Mouse (Mus musculus) MEL (cell line): ENCODE results near the gene Nav1. TPM values are rescaled to one million over a fixed set of nuclear protein-coding genes. Genes with fewer than 3 reads are reported as not detected.

Experiments used
- DNase-seq: peaks from one replicate; pipeline ENCODE4 v3.0.0; 2011; ENCODE audit warnings: low read depth, low spot score
- H3K27ac ChIP-seq: 2 replicates; pipeline ENCODE4 v1.5.1; 2012; ENCODE audit warnings: low read depth, mild to moderate bottlenecking, control low read depth, low read length, moderate library complexity; ENCODE audit not compliant: control insufficient read depth
- H3K27me3 ChIP-seq, 2 experiments: fragments of 150-350 bp in 1 of 2; sonication (generic) in 1 of 2; 2 replicates each; pipeline ENCODE4 v1.6.1; 2012; ENCODE audit warnings: low read length in 2 of 2, mild to moderate bottlenecking in 2 of 2, improper control_type of control experiment in 1 of 2, moderate library complexity in 1 of 2; ENCODE audit not compliant: insufficient read depth in 2 of 2, control insufficient read depth in 1 of 2
- H3K36me3 ChIP-seq, 2 experiments: 2 replicates each; pipeline ENCODE4 v1.6.1; 2012 to 2014; ENCODE audit warnings: low read length in 2 of 2, improper control_type of control experiment in 1 of 2, inconsistent platforms in 1 of 2, mild to moderate bottlenecking in 1 of 2; ENCODE audit not compliant: insufficient read depth in 2 of 2, control insufficient read depth in 1 of 2
- H3K4me1 ChIP-seq, 2 experiments: fragments of 150-350 bp in 1 of 2; sonication (generic) in 1 of 2; 2 replicates each; pipeline ENCODE4 v1.6.1; 2012; ENCODE audit warnings: low read length in 2 of 2, improper control_type of control experiment in 1 of 2, mild to moderate bottlenecking in 1 of 2; ENCODE audit not compliant: insufficient read depth in 2 of 2, control insufficient read depth in 1 of 2
- H3K4me3 ChIP-seq, 2 experiments: fragments of 150-350 bp in 1 of 2; sonication (generic) in 1 of 2; 2 replicates each; pipeline ENCODE4 v1.5.1; 2012; ENCODE audit warnings: low read depth in 2 of 2, low read length in 2 of 2, mild to moderate bottlenecking in 2 of 2, moderate library complexity in 2 of 2, control low read depth in 1 of 2, improper control_type of control experiment in 1 of 2; ENCODE audit not compliant: control insufficient read depth in 1 of 2, insufficient read depth in 1 of 2
- H3K79me2 ChIP-seq: 2 replicates; pipeline ENCODE4 v1.6.1; 2012; ENCODE audit warnings: mild to moderate bottlenecking, low read length, moderate library complexity; ENCODE audit not compliant: control insufficient read depth, poor library complexity, insufficient read depth
- H3K9ac ChIP-seq: 2 replicates; pipeline ENCODE4 v1.6.1; 2012; ENCODE audit warnings: low read depth, mild to moderate bottlenecking, control low read depth, low read length, moderate library complexity; ENCODE audit not compliant: control insufficient read depth, poor library complexity, severe bottlenecking
- H3K9me3 ChIP-seq: fragments of 150-350 bp; sonication (generic); replicated peaks from 2 replicates; pipeline ENCODE4 v1.6.1; 2012; ENCODE audit warnings: mild to moderate bottlenecking, low read length, improper control_type of control experiment, moderate library complexity; ENCODE audit not compliant: insufficient read depth
- CHD1 ChIP-seq: IDR thresholded peaks from 2 replicates; pipeline ENCODE4 v1.6.1; 2012; ENCODE audit warnings: low read depth, mild to moderate bottlenecking, inconsistent platforms, low read length, improper control_type of control experiment
- CTCF ChIP-seq, 3 experiments: IDR thresholded peaks in 2 of 3; conservative IDR thresholded peaks in 1 of 3; 2 replicates each; pipeline ENCODE4 v1.5.1; 2011 to 2012; ENCODE audit warnings: low read length in 3 of 3, low read depth in 2 of 3, mild to moderate bottlenecking in 2 of 3, improper control_type of control experiment in 1 of 3, inconsistent platforms in 1 of 3, mixed read lengths in 1 of 3, moderate library complexity in 1 of 3; ENCODE audit not compliant: control insufficient read depth in 1 of 3, insufficient read depth in 1 of 3, poor library complexity in 1 of 3, severe bottlenecking in 1 of 3
- EP300 ChIP-seq, 2 experiments: IDR thresholded peaks; 2 replicates each; pipeline ENCODE4 v1.6.1; 2011; ENCODE audit warnings: improper control_type of control experiment in 2 of 2, low read length in 2 of 2, low read depth in 1 of 2, mild to moderate bottlenecking in 1 of 2
- ETS1 ChIP-seq: IDR thresholded peaks from 2 replicates; pipeline ENCODE4 v1.6.1; 2012; ENCODE audit warnings: low read depth, mild to moderate bottlenecking, inconsistent platforms, low read length, improper control_type of control experiment, moderate library complexity
- GATA1 ChIP-seq: IDR thresholded peaks from 2 replicates; pipeline ENCODE4 v1.6.1; 2011; ENCODE audit warnings: low read depth, low read length, improper control_type of control experiment
- KAT2A ChIP-seq: conservative IDR thresholded peaks from 2 replicates; pipeline ENCODE4 v1.6.1; 2012; ENCODE audit warnings: low read depth, low read length, improper control_type of control experiment, inconsistent platforms
- MAZ ChIP-seq: IDR thresholded peaks from 2 replicates; pipeline ENCODE4 v1.6.1; 2012; ENCODE audit warnings: low read depth, mild to moderate bottlenecking, inconsistent platforms, low read length, improper control_type of control experiment
- MEF2A ChIP-seq: IDR thresholded peaks from 2 replicates; pipeline ENCODE4 v1.6.1; 2014; ENCODE audit warnings: low read depth, mild to moderate bottlenecking, inconsistent platforms, low read length, improper control_type of control experiment; ENCODE audit not compliant: poor library complexity, insufficient replicate concordance, severe bottlenecking; ENCODE audit errors: extremely low read depth
- MYC ChIP-seq: IDR thresholded peaks from 2 replicates; pipeline ENCODE4 v1.6.1; 2011; ENCODE audit warnings: low read depth, mild to moderate bottlenecking, low read length, improper control_type of control experiment, moderate library complexity
- POLR2A ChIP-seq, 2 experiments: IDR thresholded peaks; 2 replicates each; pipeline ENCODE4 v1.6.1; 2011 to 2012; ENCODE audit warnings: low read length in 2 of 2, mild to moderate bottlenecking in 2 of 2, control low read depth in 1 of 2, improper control_type of control experiment in 1 of 2, low read depth in 1 of 2, moderate library complexity in 1 of 2; ENCODE audit not compliant: control insufficient read depth in 1 of 2, insufficient read depth in 1 of 2, poor library complexity in 1 of 2
- RAD21 ChIP-seq: IDR thresholded peaks from 2 replicates; pipeline ENCODE4 v1.6.1; 2011; ENCODE audit warnings: mild to moderate bottlenecking, low read depth, low read length, improper control_type of control experiment
- RCOR1 ChIP-seq: IDR thresholded peaks from 2 replicates; pipeline ENCODE4 v1.6.1; 2012; ENCODE audit warnings: low read depth, mild to moderate bottlenecking, inconsistent platforms, low read length, improper control_type of control experiment
- SIN3A ChIP-seq: IDR thresholded peaks from 2 replicates; pipeline ENCODE4 v1.6.1; 2012; ENCODE audit warnings: low read length, improper control_type of control experiment, inconsistent platforms
- SMC3 ChIP-seq: IDR thresholded peaks from 2 replicates; pipeline ENCODE4 v1.6.1; 2011; ENCODE audit warnings: low read depth, low read length, improper control_type of control experiment
- TBP ChIP-seq: IDR thresholded peaks from 2 replicates; pipeline ENCODE4 v1.8.0; 2011; ENCODE audit warnings: low read depth, low read length, improper control_type of control experiment
- TCF12 ChIP-seq: IDR thresholded peaks from 2 replicates; pipeline ENCODE4 v1.6.1; 2014; ENCODE audit warnings: low read depth, mild to moderate bottlenecking, inconsistent platforms, low read length, improper control_type of control experiment, moderate library complexity
- USF2 ChIP-seq, 2 experiments: IDR thresholded peaks; 2 replicates each; pipeline ENCODE4 v1.6.1; 2011 to 2012; ENCODE audit warnings: improper control_type of control experiment in 2 of 2, low read length in 2 of 2, borderline replicate concordance in 1 of 2, inconsistent platforms in 1 of 2, low read depth in 1 of 2, mild to moderate bottlenecking in 1 of 2; ENCODE audit not compliant: insufficient read depth in 1 of 2
- ZC3H11A ChIP-seq: IDR thresholded peaks from 2 replicates; pipeline ENCODE4 v1.6.1; 2012; ENCODE audit warnings: low read depth, mild to moderate bottlenecking, inconsistent platforms, low read length, improper control_type of control experiment
- ZKSCAN1 ChIP-seq: IDR thresholded peaks from 2 replicates; pipeline ENCODE4 v1.6.1; 2012; ENCODE audit warnings: low read depth, mild to moderate bottlenecking, inconsistent platforms, low read length, improper control_type of control experiment, moderate library complexity
- ZNF384 ChIP-seq: IDR thresholded peaks from 2 replicates; pipeline ENCODE4 v1.6.1; 2012; ENCODE audit warnings: low read depth, mild to moderate bottlenecking, inconsistent platforms, low read length, improper control_type of control experiment
- polyA plus RNA-seq, 2 experiments: library from polyadenylated mRNA; stranded (reverse) in 1 of 2; unstranded in 1 of 2; fragments of >175 nt in 1 of 2; fragments of >200 nt in 1 of 2; gene quantifications; 2 replicates each; pipeline versions ENCODE4 v1.2.1 to v1.2.4; 2012; ENCODE audit warnings: low replicate concordance in 2 of 2, low read depth in 1 of 2; ENCODE audit not compliant: insufficient read length in 2 of 2, insufficient read depth in 1 of 2, missing spikeins in 1 of 2
- total RNA-seq: library from RNA; depleted of rRNA; stranded (reverse); fragments of 300-350 nt; gene quantifications from 2 replicates; pipeline ENCODE4 v1.2.3, GENCODE M21; 2012

Gene Nav1
- total and polyA plus RNA-seq, 3 experiments = 0.89 to 9.6 TPM; not detected in 1

GRCm38 (mm10) chr1:135540270-135540669 is 66.8 kb downstream of the Nav1 start:
- no peak overlapping the region for H3K9ac ChIP-seq
- TF ChIP-seq CTCF (IDR thresholded peaks at IDR 0.05 in 2 of 3, conservative IDR thresholded peaks at IDR 0.05 in 1 of 3; ENCODE audit: control insufficient read depth in 1 of 3, insufficient read depth in 1 of 3, low read depth in 2 of 3, low read length in 3 of 3, poor library complexity in 1 of 3, severe bottlenecking in 1 of 3) (peak; percentile 85 to 89 (median 87)), SMC3 (peak; percentile 68), ZC3H11A (no peak), EP300 (IDR thresholded peaks at IDR 0.05; ENCODE audit: low read depth in 1 of 2, low read length in 2 of 2) (no peak), SIN3A (no peak), ZKSCAN1 (no peak), USF2 (IDR thresholded peaks at IDR 0.05; ENCODE audit: borderline replicate concordance in 1 of 2, insufficient read depth in 1 of 2, low read depth in 1 of 2, low read length in 2 of 2) (no peak), ETS1 (no peak), CHD1 (no peak), RAD21 (peak; percentile 59)
- DNase-seq = peak; percentile 74

DNA sequence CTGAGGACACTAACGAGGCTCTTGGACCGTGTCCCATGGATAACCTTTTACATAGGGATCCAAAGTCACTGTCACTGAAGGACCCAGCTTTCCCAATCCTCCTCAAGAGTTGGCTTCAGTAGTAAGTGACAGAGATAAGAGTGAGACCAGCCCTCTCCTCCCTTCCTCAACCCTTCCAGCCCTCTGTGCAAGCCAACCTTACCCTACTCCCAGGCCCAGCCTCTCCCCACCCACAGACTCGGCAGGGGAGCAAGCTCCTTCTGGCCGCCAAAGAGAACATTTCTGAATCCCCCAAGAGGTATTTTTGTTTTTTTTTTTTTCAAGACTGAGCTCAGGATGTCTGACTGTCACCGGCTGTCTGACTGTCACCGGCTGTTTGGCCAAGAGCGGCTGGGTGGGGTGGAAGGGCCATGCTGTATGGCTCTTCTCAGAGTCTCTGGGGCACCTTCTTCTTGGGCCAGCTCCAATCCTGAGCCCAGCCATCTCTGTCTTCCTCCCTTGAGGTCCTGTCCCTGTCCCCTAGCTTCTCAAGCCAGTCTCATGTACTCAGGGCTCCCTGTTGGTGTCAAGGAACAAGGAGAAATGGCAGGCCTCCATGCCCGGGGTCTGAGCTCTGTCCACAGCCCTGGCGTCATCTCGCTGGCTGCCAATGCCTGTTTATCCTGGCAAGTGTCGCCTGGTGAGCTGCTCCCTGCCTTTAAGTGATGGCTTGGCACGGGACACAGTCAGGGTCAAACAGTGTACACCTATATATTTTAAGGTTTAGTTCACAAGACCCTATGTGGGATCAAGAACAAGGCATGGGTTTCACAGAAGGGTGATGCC is 68.4 kb downstream of the Nav1 start:
- no peaks in the 10 kb centered on the region for H3K4me1 ChIP-seq
- H3K9me3 ChIP-seq = no peaks in the 10 kb centered on the region
- no peaks in the 10 kb centered on the region for H3K36me3 ChIP-seq
- DNase-seq = no peak
- no peaks in the 10 kb centered on the region for H3K79me2 ChIP-seq
- no peaks in the 10 kb centered on the region for H3K27me3 ChIP-seq
- no peak overlapping the region for H3K4me3 ChIP-seq
- no peak overlapping the region for H3K9ac ChIP-seq
- H3K27ac ChIP-seq = no peak overlapping the region
- TF ChIP-seq ZNF384 (no peak), TCF12 (no peak), ZC3H11A (no peak), CTCF (IDR thresholded peaks at IDR 0.05 in 2 of 3, conservative IDR thresholded peaks at IDR 0.05 in 1 of 3; ENCODE audit: control insufficient read depth in 1 of 3, insufficient read depth in 1 of 3, low read depth in 2 of 3, low read length in 3 of 3, poor library complexity in 1 of 3, severe bottlenecking in 1 of 3) (no peak), GATA1 (no peak), MYC (no peak), TBP (no peak), MEF2A (no peak), RCOR1 (no peak), KAT2A (no peak), MAZ (no peak), POLR2A (IDR thresholded peaks at IDR 0.05; ENCODE audit: control insufficient read depth in 1 of 2, insufficient read depth in 1 of 2, low read depth in 1 of 2, low read length in 2 of 2, poor library complexity in 1 of 2) (no peak)

More at GRCm38 (mm10) chr1:135540270-135540669, 66.8 kb downstream of the Nav1 start:
- H3K79me2 ChIP-seq = no peaks in the 10 kb centered on the region
- no peaks in the 10 kb centered on the region for H3K9me3 ChIP-seq
- H3K27me3 ChIP-seq = no peaks in the 10 kb centered on the region
- H3K4me1 ChIP-seq = no peaks in the 10 kb centered on the region
- H3K27ac ChIP-seq = no peak overlapping the region
- no peaks in the 10 kb centered on the region for H3K36me3 ChIP-seq
- no peak overlapping the region for H3K4me3 ChIP-seq
